Mouse (Mus musculus) megakaryocyte, embryonic 14.5 days (primary cell): ENCODE data around the gene Ptprg.

Source experiments
- FLI1 ChIP-seq: IDR thresholded peaks from 2 replicates; pipeline ENCODE4 v1.6.1; 2012; ENCODE audit warnings: low read length, inconsistent platforms, mixed read lengths
- GATA1 ChIP-seq: IDR thresholded peaks from 3 replicates; pipeline ENCODE4 v1.6.1; 2012; ENCODE audit warnings: mixed read lengths, low read length, inconsistent platforms, borderline replicate concordance

DNA sequence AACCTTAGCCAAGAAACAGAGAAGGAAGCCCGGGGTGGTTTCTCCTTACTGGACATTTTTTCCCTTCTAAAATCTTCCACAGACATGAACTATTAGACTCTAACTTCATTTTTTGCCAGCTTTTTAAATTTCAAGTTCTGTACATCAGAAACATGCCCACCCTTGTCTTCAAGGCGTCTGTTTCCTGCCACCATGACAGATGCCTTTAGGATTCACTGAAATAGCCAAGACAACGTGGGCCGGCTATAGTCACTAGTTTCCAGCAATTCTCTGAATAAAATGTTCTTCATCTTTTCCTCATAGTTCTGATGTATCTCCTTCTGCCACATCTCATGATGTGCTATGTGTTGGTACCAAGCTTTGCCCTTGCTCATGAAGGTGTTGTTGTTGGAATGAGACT is 450.7 kb downstream of the Ptprg start:
- TF ChIP-seq GATA1 (no peak), FLI1 (no peak)
